8 mouse cellular contexts compared by ENCODE assay signal in genomic region chr16:57634191-57634590, GRCm38 (mm10). TPM values are rescaled to one million over a fixed set of nuclear protein-coding genes. Genes with fewer than 3 reads are reported as not detected.
A peak's percentile ranks its signal among the peaks of the same experiment; 100 is the strongest.
DNase-seq lines count a peak whose midpoint lies in the region; ATAC-seq lines count a peak whose summit lies in the region.

No protein-coding gene starts in this region.

- peak; percentile 48 for DNase-seq in T-cell, adult 2 months (ENCODE audit: low spot score)
- DNase-seq in cerebellum, adult 8-10 months = peak; percentile 37
- DNase-seq in frontal cortex, postnatal 10 days (ENCODE audit: low spot score in 2 of 2) = peak; percentile 40 to 73
- peak; percentile 65 for DNase-seq in induced T-regulatory cell, adult 2 months (ENCODE audit: low read depth)
- DNase-seq in left cerebral cortex, adult 18-20 months (ENCODE audit: low spot score in 2 of 2) = peak; percentile 75 to 86
- DNase-seq in right cerebral cortex, postnatal 14 days = peak; percentile 76

- ATAC-seq in megakaryocyte-erythroid progenitor cell, adult 5-6 weeks (replicated peaks; ENCODE audit: low FRiP score, low TSS enrichment, poor library complexity, severe bottlenecking) = peak; percentile 96
- no peak for ATAC-seq in erythroblast, adult 5-6 weeks (replicated peaks; ENCODE audit: low FRiP score, poor library complexity, severe bottlenecking)

RNA-seq across cellular contexts. Expression of gene Cmss1, which starts 27.5 kb away (rescaled TPM):
- total RNA-seq in left cerebral cortex, adult 18-20 months (2021) = 10 to 100 TPM; 18.7 to 21.4 TPM
- total RNA-seq in megakaryocyte-erythroid progenitor cell, adult 5-6 weeks (2014; fragmentation: Nextera tagmentation) = 55.3 and 73.6 TPM in 2 replicates
- total RNA-seq in megakaryocyte-erythroid progenitor cell, adult 5-6 weeks (2017) = 135 and 155 TPM in 2 replicates
- total RNA-seq in erythroblast, adult 5-6 weeks (2015; ENCODE audit: low replicate concordance) = 2.5 and 16.9 TPM in 2 replicates
- total RNA-seq in erythroblast, adult 5-6 weeks (2017; ENCODE audit: low replicate concordance) = 7.4 and 12.1 TPM in 2 replicates
